Mouse (Mus musculus) ES-E14 (cell line): ENCODE data around the gene Reln.

ENCODE experiments used
- CHD2 ChIP-seq: IDR thresholded peaks from 2 replicates; pipeline ENCODE4 v1.6.1; 2014; ENCODE audit warnings: mild to moderate bottlenecking, low read depth, low read length, inconsistent platforms
- HCFC1 ChIP-seq: IDR thresholded peaks from 2 replicates; pipeline ENCODE4 v1.6.1; 2012; ENCODE audit warnings: low read length, inconsistent platforms, borderline replicate concordance; ENCODE audit not compliant: insufficient read depth
- MAFK ChIP-seq: IDR thresholded peaks from 2 replicates; pipeline ENCODE4 v1.6.1; 2014; ENCODE audit warnings: mild to moderate bottlenecking, low read depth, low read length, inconsistent platforms; ENCODE audit not compliant: insufficient read depth

DNA sequence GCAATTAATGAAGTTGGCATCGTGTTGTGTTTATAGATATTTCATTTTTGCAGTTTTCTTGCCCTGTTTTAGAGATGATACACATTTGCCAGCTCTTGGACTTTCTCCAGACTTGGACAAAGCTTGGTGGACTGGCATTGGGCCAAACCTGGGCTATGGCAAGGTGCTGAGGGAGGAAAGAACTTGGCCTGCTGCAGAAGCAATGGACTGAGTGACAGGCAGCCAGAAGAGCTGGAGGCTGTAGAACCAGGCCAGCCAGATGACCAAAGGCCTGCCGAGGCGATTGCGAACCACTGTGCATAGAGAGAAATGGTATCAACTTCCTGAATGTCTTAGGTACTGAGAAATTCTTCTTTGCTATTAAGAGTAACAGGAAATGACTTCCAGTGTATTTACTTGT, 318.8 kb downstream of the Reln start:
- TF ChIP-seq CHD2: no peak
- no peak for TF ChIP-seq HCFC1
- no peak for TF ChIP-seq MAFK
